Mouse (Mus musculus): ENCODE data around the gene 4833427G06Rik. TPM values are rescaled to one million over a fixed set of nuclear protein-coding genes. Genes with fewer than 3 reads are reported as not detected.

Gene 4833427G06Rik
- polyA plus RNA-seq, 1 experiment from 2014 or later: not detected

GRCm38 (mm10) chr9:51060601-51061000 lies 41.3 kb downstream of the 4833427G06Rik start, which contains the start of gene Btg4:
Btg4 (plus strand) TSS chr9:51060901.
- ATAC-seq: no peak
- Histone ChIP-seq H3K4me1 (peaks cover 11% of the 10 kb centered on the region), H3K9ac (no peak within 1 kb of the TSS), H3K9me3 (replicated peaks) (no peaks in the 10 kb centered on the region), H3K4me2 (no peak within 1 kb of the TSS), H3K36me3 (no peaks in the 10 kb centered on the region), H3K4me3 (no peak within 1 kb of the TSS), H3K27ac (no peak within 1 kb of the TSS), H3K27me3 (replicated peaks) (no peaks in the 10 kb centered on the region)
- WGBS (ENCODE audit: insufficient replicate concordance): 68% methylated on average over 2 of the region's 2 CpGs

- Histone ChIP-seq H3K9me3 (replicated peaks) (no peaks in the 10 kb centered on the region), H3K9ac (no peak overlapping the region), H3K27ac (no peak overlapping the region), H3K4me3 (no peak overlapping the region), H3K27me3 (replicated peaks) (no peaks in the 10 kb centered on the region), H3K4me2 (no peak overlapping the region), H3K4me1 (peaks cover 11% of the 10 kb centered on the region), H3K36me3 (no peaks in the 10 kb centered on the region)
- no peak for ATAC-seq
- WGBS (ENCODE audit: insufficient replicate concordance): 56% methylated on average over 4 of the region's 4 CpGs
Observed at GRCm38 (mm10) chr9:51058951-51059521, 42.8 kb downstream of the 4833427G06Rik start.

- Histone ChIP-seq H3K4me1 (peaks cover 11% of the 10 kb centered on the region), H3K4me2 (no peak overlapping the region), H3K9ac (no peak overlapping the region), H3K27me3 (replicated peaks) (no peaks in the 10 kb centered on the region), H3K4me3 (no peak overlapping the region), H3K9me3 (replicated peaks) (no peaks in the 10 kb centered on the region), H3K27ac (no peak overlapping the region), H3K36me3 (no peaks in the 10 kb centered on the region)
- ATAC-seq: peak; percentile 54
- WGBS (ENCODE audit: insufficient replicate concordance): 54% methylated on average over 3 of the region's 3 CpGs
Observed at GRCm38 (mm10) chr9:51056360-51057324, 45.2 kb downstream of the 4833427G06Rik start.

- Histone ChIP-seq H3K9ac (no peak overlapping the region), H3K36me3 (no peaks in the 10 kb centered on the region), H3K27ac (no peak overlapping the region), H3K4me2 (no peak overlapping the region), H3K4me1 (peaks cover 10% of the 10 kb centered on the region), H3K4me3 (no peak overlapping the region), H3K27me3 (replicated peaks) (no peaks in the 10 kb centered on the region), H3K9me3 (replicated peaks) (no peaks in the 10 kb centered on the region)
- WGBS (ENCODE audit: insufficient replicate concordance): 29% methylated on average over 3 of the region's 3 CpGs
- ATAC-seq: no peak
Observed at GRCm38 (mm10) chr9:51052180-51052579, 49.7 kb downstream of the 4833427G06Rik start.

- Histone ChIP-seq H3K9me3 (replicated peaks) (no peaks in the 10 kb centered on the region), H3K9ac (no peak overlapping the region), H3K4me1 (no peaks in the 10 kb centered on the region), H3K4me3 (no peak overlapping the region), H3K27ac (no peak overlapping the region), H3K36me3 (no peaks in the 10 kb centered on the region), H3K27me3 (replicated peaks) (no peaks in the 10 kb centered on the region), H3K4me2 (no peak overlapping the region)
- 56% methylated on average over 6 of the region's 6 CpGs for WGBS (ENCODE audit: insufficient replicate concordance)
- ATAC-seq: no peak
Observed at GRCm38 (mm10) chr9:51042136-51042535, 59.7 kb downstream of the 4833427G06Rik start.

GRCm38 (mm10) chr9:51041491-51041980 lies 60.3 kb downstream of the 4833427G06Rik start:
- no peak overlapping the region for H3K4me2 ChIP-seq
- H3K27ac ChIP-seq: no peak overlapping the region
- H3K36me3 ChIP-seq: no peaks in the 10 kb centered on the region
- ATAC-seq: no peak
- WGBS (ENCODE audit: insufficient replicate concordance): 74% methylated on average over 7 of the region's 7 CpGs
- H3K27me3 ChIP-seq (replicated peaks): no peaks in the 10 kb centered on the region
- H3K9ac ChIP-seq: no peak overlapping the region
- no peaks in the 10 kb centered on the region for H3K9me3 ChIP-seq (replicated peaks)
- H3K4me3 ChIP-seq: no peak overlapping the region
- no peaks in the 10 kb centered on the region for H3K4me1 ChIP-seq

GRCm38 (mm10) chr9:51032785-51033529 lies 68.9 kb downstream of the 4833427G06Rik start:
- Histone ChIP-seq H3K36me3 (no peaks in the 10 kb centered on the region), H3K27ac (no peak overlapping the region), H3K9me3 (replicated peaks) (no peaks in the 10 kb centered on the region), H3K9ac (no peak overlapping the region), H3K4me1 (no peaks in the 10 kb centered on the region), H3K4me3 (no peak overlapping the region), H3K27me3 (replicated peaks) (no peaks in the 10 kb centered on the region), H3K4me2 (no peak overlapping the region)
- ATAC-seq: no peak
- 61% methylated on average over 3 of the region's 3 CpGs for WGBS (ENCODE audit: insufficient replicate concordance)

GRCm38 (mm10) chr9:51032291-51032690 lies 69.6 kb downstream of the 4833427G06Rik start:
- Histone ChIP-seq H3K4me1 (no peaks in the 10 kb centered on the region), H3K9me3 (replicated peaks) (no peaks in the 10 kb centered on the region), H3K9ac (no peak overlapping the region), H3K27ac (no peak overlapping the region), H3K27me3 (replicated peaks) (no peaks in the 10 kb centered on the region), H3K4me3 (no peak overlapping the region), H3K36me3 (no peaks in the 10 kb centered on the region), H3K4me2 (no peak overlapping the region)
- WGBS (ENCODE audit: insufficient replicate concordance): 47% methylated on average over 8 of the region's 8 CpGs
- no peak for ATAC-seq

- H3K4me1 ChIP-seq: no peaks in the 10 kb centered on the region
- H3K36me3 ChIP-seq: no peaks in the 10 kb centered on the region
- H3K27ac ChIP-seq: no peak overlapping the region
- no peaks in the 10 kb centered on the region for H3K27me3 ChIP-seq (replicated peaks)
- no peak overlapping the region for H3K4me2 ChIP-seq
- no peak overlapping the region for H3K4me3 ChIP-seq
- H3K9me3 ChIP-seq (replicated peaks): no peaks in the 10 kb centered on the region
- H3K9ac ChIP-seq: no peak overlapping the region
- WGBS (ENCODE audit: insufficient replicate concordance): 56% methylated on average over 6 of the region's 6 CpGs
- no peak for ATAC-seq
Observed at GRCm38 (mm10) chr9:51031603-51032002, 70.3 kb downstream of the 4833427G06Rik start.

Measured in liver, embryonic 12.5 days (tissue).